Mouse (Mus musculus) intestine, postnatal 0 days (tissue): ENCODE data around the gene Pecr. TPM values are rescaled to one million over a fixed set of nuclear protein-coding genes. Genes with fewer than 3 reads are reported as not detected.

Experiments used
- ATAC-seq: fragments of 200-750 bp; cut with Nextera tagmentation; 2 replicates; pipeline ENCODE4 v1.8.0; 2017; ENCODE audit warnings: mild to moderate bottlenecking, moderate TSS enrichment, moderate library complexity
- H3K27ac ChIP-seq: fragments of 300-500 bp; sonication (generic); 2 replicates; pipeline ENCODE4 v1.5.1; 2014; ENCODE audit warnings: mild to moderate bottlenecking, low read depth, low read length, moderate library complexity
- H3K27me3 ChIP-seq: fragments of 300-500 bp; sonication (generic); replicated peaks from 2 replicates; pipeline ENCODE4 v1.6.1; 2014; ENCODE audit warnings: low read length, mixed read lengths; ENCODE audit not compliant: control insufficient read depth, insufficient read depth
- H3K36me3 ChIP-seq: fragments of 300-500 bp; sonication (generic); 2 replicates; pipeline ENCODE4 v1.6.1; 2014; ENCODE audit warnings: mild to moderate bottlenecking, moderate library complexity; ENCODE audit not compliant: control insufficient read depth, insufficient read depth
- H3K4me1 ChIP-seq: fragments of 300-500 bp; sonication (generic); replicated peaks from 2 replicates; pipeline ENCODE4 v1.6.1; 2014; ENCODE audit warnings: antibody characterized with exemption, low read length, mixed read lengths; ENCODE audit not compliant: control insufficient read depth, insufficient read depth
- H3K4me2 ChIP-seq: fragments of 300-500 bp; sonication (generic); replicated peaks from 2 replicates; pipeline ENCODE4 v1.6.1; 2014; ENCODE audit warnings: low read depth, mild to moderate bottlenecking, moderate library complexity
- H3K4me3 ChIP-seq: fragments of 300-500 bp; sonication (generic); 2 replicates; pipeline ENCODE4 v1.5.1; 2014; ENCODE audit warnings: low read depth, low read length
- H3K9ac ChIP-seq: fragments of 300-500 bp; sonication (generic); 2 replicates; pipeline ENCODE4 v1.6.1; 2014; ENCODE audit warnings: mild to moderate bottlenecking, low read depth, low read length
- H3K9me3 ChIP-seq: fragments of 300-500 bp; sonication (generic); 2 replicates; pipeline ENCODE4 v1.6.1; 2016; ENCODE audit warnings: mixed run types; ENCODE audit not compliant: control insufficient read depth
- CTCF ChIP-seq: sonication (generic); IDR thresholded peaks from 2 replicates; pipeline ENCODE4 v1.5.1; 2016; ENCODE audit warnings: low read depth, mild to moderate bottlenecking, control low read depth, antibody characterized with exemption, moderate library complexity
- WGBS: fragments of 180-500 bp; shearing (Covaris S2); extraction: QIAGEN DNeasy Blood & Tissue Kit; methylation state at CpG from one replicate; pipeline ENCODE4 v1.1.7; 2014; 5-methylcytosine and 5-hydroxymethylcytosine counted together
- polyA plus RNA-seq: library from polyadenylated mRNA; unstranded; fragments of >200 nt; fragmentation: Nextera tagmentation; extraction: Ambion mirVana; gene quantifications from 2 replicates; pipeline ENCODE4 v1.2.1, GENCODE M21; 2015

Pecr gene
- polyA plus RNA-seq, 1 experiment from 2014 or later: 67.9 TPM

- peak within 1 kb of the TSS; percentile 98 for H3K4me2 ChIP-seq
- H3K4me3 ChIP-seq: peak within 1 kb of the TSS; percentile 79
- H3K4me1 ChIP-seq: no peaks in the 10 kb centered on the region
- no peaks in the 10 kb centered on the region for H3K36me3 ChIP-seq
- H3K27me3 ChIP-seq: no peaks in the 10 kb centered on the region
- peak; percentile 56 for ATAC-seq
- peak within 1 kb of the TSS; percentile 75 for H3K9ac ChIP-seq
- H3K9me3 ChIP-seq: no peaks in the 10 kb centered on the region
- TF ChIP-seq CTCF: peak; percentile 69
- H3K27ac ChIP-seq: peak within 1 kb of the TSS; percentile 75
- under 1% methylated on average over 89 of the region's 89 CpGs for WGBS
Observed at GRCm38 (mm10) chr1:72211701-72212699, 72.1 kb downstream of the Pecr start, which contains the start of gene Mreg. Mreg (minus strand) TSS chr1:72212307.

GRCm38 (mm10) chr1:72210803-72211679, 73.1 kb downstream of the Pecr start:
- Histone ChIP-seq H3K36me3 (no peaks in the 10 kb centered on the region), H3K9ac (peak overlapping the region; percentile 75; the same call in 1 of the 2 replicates), H3K27ac (no peak overlapping the region), H3K4me3 (peak overlapping the region; percentile 79), H3K9me3 (no peaks in the 10 kb centered on the region), H3K4me1 (no peaks in the 10 kb centered on the region), H3K4me2 (peak overlapping the region; percentile 98), H3K27me3 (no peaks in the 10 kb centered on the region)
- ATAC-seq: no peak
- 17% methylated on average over 17 of the region's 17 CpGs for WGBS
- no peak for TF ChIP-seq CTCF

Other genes with a start within 250 kb of the Pecr start
- 26.6 and 37.7 TPM in 2 replicates for gene Mreg, start 72.0 kb downstream of the Pecr start, polyA plus RNA-seq
- 1.3 TPM in 2 replicates for gene Tmem169, start 55 bp upstream of the Pecr start, polyA plus RNA-seq
- 14.0 and 14.3 TPM in 2 replicates for gene Xrcc5, start 23.1 kb upstream of the Pecr start, polyA plus RNA-seq